Mouse (Mus musculus) liver, postnatal 0 days (tissue): ENCODE results near the gene Nxf7.
"Not testable (repeated sequence)": the region's sequence is repeated elsewhere in the genome, so short reads cannot be mapped to it uniquely, and the experiment has no call there.

Source experiments
- CTCF ChIP-seq: sonication (generic); IDR thresholded peaks from 2 replicates; pipeline ENCODE4 v1.5.1; 2016; ENCODE audit warnings: antibody characterized with exemption, low read depth
- EP300 ChIP-seq: IDR thresholded peaks from 2 replicates; pipeline ENCODE4 v1.6.1; 2016; ENCODE audit warnings: antibody characterized with exemption, low read depth, mild to moderate bottlenecking

DNA sequence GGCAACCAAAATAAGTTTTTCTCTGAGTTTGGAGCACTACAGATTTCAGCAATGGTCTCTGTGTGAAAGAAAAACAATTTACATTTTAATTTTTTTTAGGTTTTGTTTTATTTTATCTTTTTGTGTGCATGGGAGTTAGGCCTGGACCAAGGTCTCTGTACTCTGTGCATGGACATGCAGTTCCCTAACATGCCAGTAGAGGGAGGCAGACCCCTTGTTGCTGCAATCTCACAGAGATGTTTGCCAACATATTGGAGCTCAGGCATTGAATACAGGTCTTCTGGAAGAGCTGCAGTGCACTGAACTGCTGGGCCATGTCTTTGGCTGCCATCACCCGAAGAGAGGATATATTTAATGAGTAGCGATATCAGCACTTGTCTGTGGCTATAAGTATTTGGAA, 29.1 kb downstream of the Nxf7 start:
- TF ChIP-seq CTCF = peak; percentile 80
- not testable (repeated sequence) for TF ChIP-seq EP300
